Mouse (Mus musculus) myocyte (in vitro differentiated cells): ENCODE measurements at regions not wholly inside any gene's neighbourhood (a gene's known extent, or its start where the extent isn't known, plus 50 kb on each side); places are given as distances from the start of the nearest gene placed in this dataset.

Experiments used
- H3K27me3 ChIP-seq: one replicate; pipeline ENCODE4 v1.6.1; 2011; ENCODE audit not compliant: control insufficient read depth, insufficient read depth, insufficient read length
- H3K36me3 ChIP-seq: one replicate; pipeline ENCODE4 v1.6.1; 2011; ENCODE audit not compliant: control insufficient read depth, insufficient read depth
- H3K4me2 ChIP-seq: one replicate; pipeline ENCODE4 v1.6.1; 2011; ENCODE audit warnings: low read depth, control low read depth
- H3K4me3 ChIP-seq: one replicate; pipeline ENCODE4 v1.5.1; 2011; ENCODE audit warnings: mild to moderate bottlenecking, control low read depth, moderate library complexity
- H3K79me2 ChIP-seq: one replicate; pipeline ENCODE4 v1.6.1; 2011; ENCODE audit not compliant: control insufficient read depth, insufficient read depth
- H3ac ChIP-seq: one replicate; pipeline ENCODE4 v1.6.1; 2011; ENCODE audit not compliant: control insufficient read depth, insufficient read length
- CEBPB ChIP-seq: IDR thresholded peaks from 2 replicates; pipeline ENCODE4 v1.6.1; 2011; ENCODE audit warnings: mild to moderate bottlenecking, moderate library complexity; ENCODE audit not compliant: poor library complexity, insufficient read depth, severe bottlenecking
- E2F4 ChIP-seq: IDR thresholded peaks from one replicate; pipeline ENCODE4 v1.6.1; 2011; ENCODE audit warnings: mild to moderate bottlenecking, control low read depth, moderate library complexity; ENCODE audit not compliant: insufficient read depth
- MAX ChIP-seq: IDR thresholded peaks from one replicate; pipeline ENCODE4 v1.6.1; 2011; ENCODE audit warnings: low read depth, mild to moderate bottlenecking, control low read depth
- MYOD1 ChIP-seq, 3 experiments: IDR thresholded peaks; one replicate each; pipeline ENCODE4 v1.6.1; 2011; ENCODE audit warnings: control low read depth in 2 of 3, low read depth in 2 of 3, mild to moderate bottlenecking in 2 of 3, moderate library complexity in 1 of 3; ENCODE audit not compliant: insufficient read length in 2 of 3, control insufficient read depth in 1 of 3
- MYOG ChIP-seq, 3 experiments: IDR thresholded peaks; one replicate each; pipeline ENCODE4 v1.6.1; 2011; ENCODE audit warnings: control low read depth in 2 of 3, low read depth in 2 of 3, mild to moderate bottlenecking in 2 of 3; ENCODE audit not compliant: insufficient read length in 2 of 3, control insufficient read depth in 1 of 3, insufficient read depth in 1 of 3
- POLR2A ChIP-seq: IDR thresholded peaks from one replicate; pipeline ENCODE4 v1.6.1; 2011; ENCODE audit warnings: low read depth, mild to moderate bottlenecking, control low read depth, moderate library complexity; ENCODE audit not compliant: insufficient read length
- POLR2AphosphoS2 ChIP-seq: IDR thresholded peaks from one replicate; pipeline ENCODE4 v1.6.1; 2011; ENCODE audit warnings: low read depth, control low read depth; ENCODE audit not compliant: insufficient read length
- REST ChIP-seq: IDR thresholded peaks from one replicate; pipeline ENCODE4 v1.6.1; 2011; ENCODE audit warnings: mild to moderate bottlenecking, control low read depth, moderate library complexity; ENCODE audit not compliant: insufficient read depth, insufficient read length
- SRF ChIP-seq: IDR thresholded peaks from one replicate; pipeline ENCODE4 v1.6.1; 2011; ENCODE audit warnings: low read depth; ENCODE audit not compliant: control insufficient read depth, insufficient read length
- TCF12 ChIP-seq: IDR thresholded peaks from one replicate; pipeline ENCODE4 v1.6.1; 2011; ENCODE audit warnings: mild to moderate bottlenecking, control low read depth; ENCODE audit not compliant: poor library complexity, insufficient read depth, severe bottlenecking
- TCF3 ChIP-seq: IDR thresholded peaks from one replicate; pipeline ENCODE4 v1.6.1; 2011; ENCODE audit warnings: low read depth, control low read depth; ENCODE audit not compliant: insufficient read length
- USF1 ChIP-seq: IDR thresholded peaks from one replicate; pipeline ENCODE4 v1.6.1; 2011; ENCODE audit warnings: low read depth, mild to moderate bottlenecking, control low read depth, moderate library complexity

- H3K4me3 ChIP-seq, result no peak overlapping the region
- no peak overlapping the region for H3ac ChIP-seq
- TF ChIP-seq MYOD1 (IDR thresholded peaks at IDR 0.05; ENCODE audit: control insufficient read depth in 1 of 3, insufficient read length in 2 of 3, low read depth in 2 of 3) (peak in 1 of 3 experiments; percentile 10), TCF3 (no peak), CEBPB (peak; percentile 64)
- H3K4me2 ChIP-seq, result no peak overlapping the region
- H3K36me3 ChIP-seq, result no peaks in the 10 kb centered on the region
- no peaks in the 10 kb centered on the region for H3K27me3 ChIP-seq
- H3K79me2 ChIP-seq, result no peaks in the 10 kb centered on the region
These were observed 66.0 kb downstream of the Nr2f2 start for GRCm38 (mm10) chr7:70300516-70300915.

- TF ChIP-seq CEBPB (no peak), E2F4 (no peak), REST (no peak), MAX (no peak), POLR2AphosphoS2 (no peak), TCF12 (no peak), USF1 (no peak), TCF3 (no peak), MYOD1 (IDR thresholded peaks at IDR 0.05; ENCODE audit: control insufficient read depth in 1 of 3, insufficient read length in 2 of 3, low read depth in 2 of 3) (no peak), MYOG (IDR thresholded peaks at IDR 0.05; ENCODE audit: control insufficient read depth in 1 of 3, insufficient read depth in 1 of 3, insufficient read length in 2 of 3, low read depth in 2 of 3) (no peak), POLR2A (no peak), SRF (no peak)
- no peaks in the 10 kb centered on the region for H3K36me3 ChIP-seq
- no peaks in the 10 kb centered on the region for H3K27me3 ChIP-seq
- H3K4me2 ChIP-seq, result no peak overlapping the region
- no peak overlapping the region for H3K4me3 ChIP-seq
- H3K79me2 ChIP-seq, result no peaks in the 10 kb centered on the region
- H3ac ChIP-seq, result no peak overlapping the region
These were observed 75.1 kb downstream of the Nr2f2 start for GRCm38 (mm10) chr7:70291431-70291830.

- Histone ChIP-seq H3ac (no peak overlapping the region), H3K4me3 (no peak overlapping the region), H3K4me2 (no peak overlapping the region), H3K27me3 (no peaks in the 10 kb centered on the region), H3K36me3 (no peaks in the 10 kb centered on the region), H3K79me2 (no peaks in the 10 kb centered on the region)
- no peak for TF ChIP-seq TCF3
- no peak for TF ChIP-seq E2F4
- no peak for TF ChIP-seq POLR2A
- TF ChIP-seq REST, result no peak
These were observed 75.7 kb downstream of the Nr2f2 start for GRCm38 (mm10) chr7:70290733-70291320.

GRCm38 (mm10) chr7:70290277-70290676 is 76.3 kb downstream of the Nr2f2 start:
- Histone ChIP-seq H3K36me3 (no peaks in the 10 kb centered on the region), H3K4me2 (no peak overlapping the region), H3K27me3 (no peaks in the 10 kb centered on the region), H3ac (no peak overlapping the region), H3K79me2 (no peaks in the 10 kb centered on the region), H3K4me3 (no peak overlapping the region)
- TF ChIP-seq SRF (no peak), POLR2A (no peak), TCF12 (no peak), MYOD1 (IDR thresholded peaks at IDR 0.05; ENCODE audit: control insufficient read depth in 1 of 3, insufficient read length in 2 of 3, low read depth in 2 of 3) (no peak), TCF3 (no peak), USF1 (no peak), MAX (no peak), MYOG (IDR thresholded peaks at IDR 0.05; ENCODE audit: control insufficient read depth in 1 of 3, insufficient read depth in 1 of 3, insufficient read length in 2 of 3, low read depth in 2 of 3) (no peak), CEBPB (no peak), REST (no peak), POLR2AphosphoS2 (no peak), E2F4 (no peak)

- TF ChIP-seq POLR2AphosphoS2 (no peak), USF1 (no peak), MAX (no peak), MYOG (IDR thresholded peaks at IDR 0.05; ENCODE audit: control insufficient read depth in 1 of 3, insufficient read depth in 1 of 3, insufficient read length in 2 of 3, low read depth in 2 of 3) (no peak), SRF (no peak), REST (no peak), E2F4 (no peak), TCF3 (no peak), TCF12 (no peak), CEBPB (no peak), MYOD1 (IDR thresholded peaks at IDR 0.05; ENCODE audit: control insufficient read depth in 1 of 3, insufficient read length in 2 of 3, low read depth in 2 of 3) (no peak), POLR2A (no peak)
- H3K4me2 ChIP-seq, result no peak overlapping the region
- no peak overlapping the region for H3ac ChIP-seq
- no peaks in the 10 kb centered on the region for H3K79me2 ChIP-seq
- no peak overlapping the region for H3K4me3 ChIP-seq
- no peaks in the 10 kb centered on the region for H3K36me3 ChIP-seq
- no peaks in the 10 kb centered on the region for H3K27me3 ChIP-seq
These were observed 77.9 kb downstream of the Nr2f2 start for GRCm38 (mm10) chr7:70288621-70289020.
